Mouse (Mus musculus) spleen, adult 2 months (tissue): ENCODE results near the gene Psmf1. TPM values are rescaled to one million over a fixed set of nuclear protein-coding genes. Genes with fewer than 3 reads are reported as not detected.

Source experiments
- DNase-seq, 2 experiments: peaks; one replicate each; pipeline versions ENCODE4 v3.0.0 to v3.0.0-alpha.2; 2012 to 2021; ENCODE audit warnings: low spot score in 2 of 2, low read depth in 1 of 2
- H3K27ac ChIP-seq: fragments of 200-500 bp; 2 replicates; pipeline ENCODE4 v1.5.1; 2012; ENCODE audit warnings: low read length, inconsistent platforms; ENCODE audit not compliant: insufficient read depth
- H3K27me3 ChIP-seq: fragments of 200-500 bp; 2 replicates; pipeline ENCODE4 v1.6.1; 2012; ENCODE audit warnings: mild to moderate bottlenecking, moderate library complexity, low read length, inconsistent platforms; ENCODE audit not compliant: control insufficient read depth, insufficient read depth
- H3K36me3 ChIP-seq: fragments of 200-500 bp; 2 replicates; pipeline ENCODE4 v1.6.1; 2012; ENCODE audit warnings: mild to moderate bottlenecking, low read length, inconsistent platforms; ENCODE audit not compliant: control insufficient read depth, insufficient read depth
- H3K4me1 ChIP-seq: fragments of 200-500 bp; 2 replicates; pipeline ENCODE4 v1.6.1; 2011; ENCODE audit warnings: inconsistent platforms; ENCODE audit not compliant: control insufficient read depth, insufficient read depth, insufficient read length
- H3K4me3 ChIP-seq: fragments of 200-500 bp; 2 replicates; pipeline ENCODE4 v1.5.1; 2011; ENCODE audit warnings: mild to moderate bottlenecking, inconsistent platforms; ENCODE audit not compliant: insufficient read depth, insufficient read length; ENCODE audit errors: extremely low read depth
- CTCF ChIP-seq: fragments of 200-500 bp; IDR thresholded peaks from 2 replicates; pipeline ENCODE4 v1.5.1; 2011; ENCODE audit warnings: mild to moderate bottlenecking, inconsistent platforms; ENCODE audit not compliant: insufficient read depth, insufficient read length, insufficient replicate concordance; ENCODE audit errors: extremely low read depth
- POLR2A ChIP-seq: fragments of 200-500 bp; IDR thresholded peaks from 2 replicates; pipeline ENCODE4 v1.6.1; 2011; ENCODE audit warnings: low read depth, low read length, inconsistent platforms
- WGBS: fragments of 180-500 bp; shearing (Covaris S2); methylation state at CpG from one replicate; pipeline ENCODE4 v1.1.7; 2018; 5-methylcytosine and 5-hydroxymethylcytosine counted together
- polyA plus RNA-seq: library from polyadenylated mRNA; depleted of rRNA; stranded (reverse); fragments of >200 nt; gene quantifications from 2 replicates; pipeline ENCODE4 v1.2.3, GENCODE M21; 2012

Gene Psmf1
- polyA plus RNA-seq, 1 experiment: 39.5 TPM

- Histone ChIP-seq H3K4me1 (no peaks in the 10 kb centered on the region), H3K27ac (no peak overlapping the region), H3K4me3 (no peak overlapping the region), H3K27me3 (no peaks in the 10 kb centered on the region), H3K36me3 (no peaks in the 10 kb centered on the region)
- 44% methylated on average over 19 of the region's 19 CpGs for WGBS
- TF ChIP-seq POLR2A: no peak
- peak; percentile 52; the same call in 1 of the 2 replicates for TF ChIP-seq CTCF
- DNase-seq: peak in 1 of 2 experiments; percentile 50
Measured at GRCm38 (mm10) chr2:151747847-151748705, 4.1 kb upstream of the Psmf1 start.

- TF ChIP-seq CTCF: no peak
- no peak for TF ChIP-seq POLR2A
Measured at GRCm38 (mm10) chr2:151742850-151743679, 921 bp downstream of the Psmf1 start.

GRCm38 (mm10) chr2:151742084-151742483, 1.9 kb downstream of the Psmf1 start:
- H3K4me3 ChIP-seq: no peak overlapping the region
- H3K27me3 ChIP-seq: no peaks in the 10 kb centered on the region
- DNase-seq: no peak
- 0 out of 2 replicates have a peak, but pooled peaks cover 2% of the 10 kb centered on the region for H3K4me1 ChIP-seq
- H3K36me3 ChIP-seq: no peaks in the 10 kb centered on the region
- TF ChIP-seq CTCF (no peak), POLR2A (no peak)
- no peak overlapping the region for H3K27ac ChIP-seq
- WGBS: 90% methylated on average over 1 of the region's 1 CpGs

More at GRCm38 (mm10) chr2:151742850-151743679, 921 bp downstream of the Psmf1 start:
- H3K36me3 ChIP-seq: no peaks in the 10 kb centered on the region
- H3K27me3 ChIP-seq: no peaks in the 10 kb centered on the region
- 69% methylated on average over 6 of the region's 6 CpGs for WGBS
- peak overlapping the region; percentile 26 for H3K27ac ChIP-seq
- H3K4me1 ChIP-seq: 0 out of 2 replicates have a peak, but pooled peaks cover 2% of the 10 kb centered on the region
- DNase-seq: no peak
- H3K4me3 ChIP-seq: no peak overlapping the region

GRCm38 (mm10) chr2:151740741-151741526, 3.1 kb downstream of the Psmf1 start:
- under 1% methylated on average over 61 of the region's 61 CpGs for whole genome bisulfite sequencing
- peak; percentile 81 to 84 for DNase-seq
- H3K36me3 ChIP-seq: no peaks in the 10 kb centered on the region
- H3K4me3 ChIP-seq: peak overlapping the region; percentile 89
- TF ChIP-seq POLR2A: peak; percentile 59; the same call in 1 of the 2 replicates
- no peak for TF ChIP-seq CTCF
- peak overlapping the region; percentile 81 for H3K27ac ChIP-seq
- H3K4me1 ChIP-seq: 0 out of 2 replicates have a peak, but pooled peaks cover 2% of the 10 kb centered on the region
- no peaks in the 10 kb centered on the region for H3K27me3 ChIP-seq

- H3K4me3 ChIP-seq: 0 out of 2 replicates have a peak overlapping the region, but pooled peaks have one; percentile 4
- H3K27me3 ChIP-seq: no peaks in the 10 kb centered on the region
- H3K4me1 ChIP-seq: 0 out of 2 replicates have a peak, but pooled peaks cover 2% of the 10 kb centered on the region
- no peak overlapping the region for H3K27ac ChIP-seq
- TF ChIP-seq CTCF (no peak), POLR2A (no peak)
- H3K36me3 ChIP-seq: peaks cover 2% of the 10 kb centered on the region; the same call in 1 of the 2 replicates
- no peak for DNase-seq
- WGBS: 84% methylated on average over 7 of the region's 7 CpGs
Measured at GRCm38 (mm10) chr2:151739505-151739904, 4.5 kb downstream of the Psmf1 start.

GRCm38 (mm10) chr2:151739081-151739480, 4.9 kb downstream of the Psmf1 start:
- Histone ChIP-seq H3K4me3 (0 out of 2 replicates have a peak overlapping the region, but pooled peaks have one; percentile 4), H3K27ac (no peak overlapping the region), H3K4me1 (0 out of 2 replicates have a peak, but pooled peaks cover 2% of the 10 kb centered on the region), H3K36me3 (peaks cover 5% of the 10 kb centered on the region), H3K27me3 (no peaks in the 10 kb centered on the region)
- 69% methylated on average over 3 of the region's 3 CpGs for WGBS
- TF ChIP-seq CTCF: no peak
- TF ChIP-seq POLR2A: no peak
- no peak for DNase-seq
